Mouse (Mus musculus) liver, embryonic 12.5 days (tissue): ENCODE results near the gene Cemip2. TPM values are rescaled to one million over a fixed set of nuclear protein-coding genes. Genes with fewer than 3 reads are reported as not detected.
"Not testable (repeated sequence)": the region's sequence is repeated elsewhere in the genome, so short reads cannot be mapped to it uniquely, and the experiment has no call there.

Experiments used
- ATAC-seq: fragments of 200-750 bp; cut with Nextera tagmentation; 2 replicates; pipeline ENCODE4 v1.8.0; 2017; ENCODE audit warnings: moderate number of reproducible peaks, mild to moderate bottlenecking, moderate library complexity
- H3K27ac ChIP-seq: fragments of 300-500 bp; sonication (generic); 2 replicates; pipeline ENCODE4 v1.5.1; 2016; ENCODE audit warnings: mild to moderate bottlenecking
- H3K27me3 ChIP-seq: fragments of 300-500 bp; sonication (generic); replicated peaks from 2 replicates; pipeline ENCODE4 v1.6.1; 2016; ENCODE audit warnings: mild to moderate bottlenecking, moderate library complexity
- H3K36me3 ChIP-seq: fragments of 300-500 bp; sonication (generic); 2 replicates; pipeline ENCODE4 v1.6.1; 2016; ENCODE audit warnings: mild to moderate bottlenecking, moderate library complexity
- H3K4me1 ChIP-seq: fragments of 300-500 bp; sonication (generic); 2 replicates; pipeline ENCODE4 v1.6.1; 2016
- H3K4me2 ChIP-seq: fragments of 300-500 bp; sonication (generic); 2 replicates; pipeline ENCODE4 v1.6.1; 2016; ENCODE audit warnings: mild to moderate bottlenecking, moderate library complexity
- H3K4me3 ChIP-seq: fragments of 300-500 bp; sonication (generic); 2 replicates; pipeline ENCODE4 v1.5.1; 2016; ENCODE audit warnings: mild to moderate bottlenecking, moderate library complexity
- H3K9ac ChIP-seq: fragments of 300-500 bp; sonication (generic); 2 replicates; pipeline ENCODE4 v1.6.1; 2016; ENCODE audit warnings: mild to moderate bottlenecking, moderate library complexity
- H3K9me3 ChIP-seq: fragments of 300-500 bp; sonication (generic); replicated peaks from 2 replicates; pipeline ENCODE4 v1.6.1; 2016; ENCODE audit warnings: mild to moderate bottlenecking, moderate library complexity
- WGBS: fragments of 180-500 bp; shearing (Covaris S2); methylation state at CpG from one replicate; pipeline ENCODE4 v1.1.7; 2016; ENCODE audit not compliant: insufficient replicate concordance; 5-methylcytosine and 5-hydroxymethylcytosine counted together
- polyA plus RNA-seq: library from polyadenylated mRNA; unstranded; fragments of >200 nt; fragmentation: Nextera tagmentation; extraction: Ambion mirVana; gene quantifications from 2 replicates; pipeline ENCODE4 v1.2.1, GENCODE M21; 2016

Gene Cemip2
- polyA plus RNA-seq, 1 experiment from 2014 or later: 13.7 TPM

GRCm38 (mm10) chr19:21860894-21861293 is 82.8 kb downstream of the Cemip2 start:
- Histone ChIP-seq H3K4me2 (no peak overlapping the region), H3K27ac (no peak overlapping the region), H3K9me3 (no peaks in the 10 kb centered on the region), H3K9ac (no peak overlapping the region), H3K27me3 (no peaks in the 10 kb centered on the region), H3K4me1 (peaks cover 8% of the 10 kb centered on the region; the same call in 1 of the 2 replicates), H3K4me3 (no peak overlapping the region), H3K36me3 (peaks cover 8% of the 10 kb centered on the region; the same call in 1 of the 2 replicates)
- no peak for ATAC-seq
- 71% methylated on average over 6 of the region's 6 CpGs for WGBS

DNA sequence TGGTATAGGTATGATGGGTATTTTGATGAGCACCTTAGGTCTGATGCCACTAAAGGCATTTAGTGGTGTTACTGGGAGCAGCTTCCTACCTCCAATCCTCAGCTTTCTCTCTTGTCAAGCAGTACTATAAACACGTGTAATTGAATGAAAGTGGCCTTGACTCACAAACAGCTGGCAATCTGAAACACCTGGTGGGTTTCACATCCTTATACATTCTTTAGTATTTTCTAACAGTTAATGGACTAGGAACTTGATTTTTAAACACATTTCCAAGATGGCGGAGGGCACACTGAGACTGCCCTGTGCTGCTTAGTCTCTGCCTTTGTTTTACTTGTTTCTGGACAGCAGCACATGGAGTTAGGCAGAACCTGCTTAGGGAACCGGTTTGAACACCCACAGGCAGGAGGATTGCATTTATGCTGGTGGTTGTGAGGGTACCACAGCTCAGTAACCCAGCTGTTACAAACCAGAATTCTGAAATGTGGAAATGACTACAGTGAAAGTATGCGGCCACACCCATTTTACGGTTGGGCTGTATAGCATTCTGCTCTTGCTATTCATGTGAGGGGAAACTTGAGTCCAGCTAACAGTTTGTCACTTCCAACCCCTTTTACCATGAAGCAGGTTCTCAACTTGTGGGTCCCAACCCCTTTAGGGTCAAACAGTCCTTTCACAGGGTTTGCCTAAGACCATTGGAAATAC is 84.3 kb downstream of the Cemip2 start:
- H3K9ac ChIP-seq: no peak overlapping the region
- H3K27me3 ChIP-seq: no peaks in the 10 kb centered on the region
- H3K4me3 ChIP-seq: no peak overlapping the region
- H3K4me1 ChIP-seq: peaks cover 10% of the 10 kb centered on the region; the same call in 1 of the 2 replicates
- no peaks in the 10 kb centered on the region for H3K9me3 ChIP-seq
- ATAC-seq: no peak
- no peak overlapping the region for H3K4me2 ChIP-seq
- WGBS: 74% methylated on average over 5 of the region's 5 CpGs
- no peaks in the 10 kb centered on the region for H3K36me3 ChIP-seq
- H3K27ac ChIP-seq: no peak overlapping the region

GRCm38 (mm10) chr19:21862991-21863931 is 85.1 kb downstream of the Cemip2 start:
- ATAC-seq: no peak
- 69% methylated on average over 9 of the region's 9 CpGs for WGBS
- peaks cover 10% of the 10 kb centered on the region; the same call in 1 of the 2 replicates for H3K4me1 ChIP-seq

DNA sequence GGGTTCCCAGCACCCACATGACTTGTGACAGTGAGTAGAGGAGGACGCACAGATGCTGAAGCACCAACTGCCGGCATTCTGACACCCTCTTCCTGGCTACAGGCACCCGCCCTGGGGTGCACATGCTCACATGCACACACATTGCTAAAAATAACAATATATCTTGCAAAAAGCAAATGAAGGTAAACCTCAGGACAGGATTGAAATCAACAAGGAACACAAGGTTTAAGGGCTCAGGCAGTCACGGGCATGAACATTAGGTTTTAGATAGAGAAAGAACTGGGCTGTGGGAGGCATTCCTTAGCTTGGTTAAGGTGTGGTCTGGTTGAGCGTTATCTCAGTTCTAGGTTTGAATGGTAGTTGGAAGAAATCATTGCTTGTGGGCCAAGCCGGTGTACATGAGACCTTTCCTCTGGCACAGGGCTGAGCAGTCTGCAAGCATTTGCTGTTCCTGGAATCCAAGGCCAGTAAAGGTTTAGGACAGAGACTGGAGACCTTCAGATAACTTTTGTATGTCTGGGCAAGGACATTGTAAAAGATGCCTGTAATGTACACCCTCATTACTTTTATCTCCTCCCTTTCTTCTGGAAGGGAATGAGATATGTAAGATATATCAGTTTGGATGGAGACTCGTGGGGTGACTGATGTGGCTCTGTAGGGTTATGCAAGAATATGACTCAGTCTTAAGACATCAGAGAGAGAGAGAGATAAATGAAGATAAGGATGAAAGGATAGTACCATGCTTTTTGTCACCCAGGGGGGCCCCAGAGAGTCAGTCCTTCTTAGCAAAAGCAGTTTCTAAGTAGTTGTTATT is 87.3 kb downstream of the Cemip2 start:
- 46% methylated on average over 7 of the region's 7 CpGs for WGBS
- no peak overlapping the region for H3K27ac ChIP-seq

More at GRCm38 (mm10) chr19:21862991-21863931, 85.1 kb downstream of the Cemip2 start:
- Histone ChIP-seq H3K9ac (no peak overlapping the region), H3K4me3 (no peak overlapping the region), H3K4me2 (no peak overlapping the region), H3K27me3 (no peaks in the 10 kb centered on the region), H3K36me3 (no peaks in the 10 kb centered on the region), H3K9me3 (no peaks in the 10 kb centered on the region), H3K27ac (no peak overlapping the region)

GRCm38 (mm10) chr19:21866094-21866493 is 88.0 kb downstream of the Cemip2 start:
- Histone ChIP-seq H3K9me3 (no peaks in the 10 kb centered on the region), H3K9ac (no peak overlapping the region), H3K27ac (no peak overlapping the region), H3K36me3 (no peaks in the 10 kb centered on the region), H3K4me3 (no peak overlapping the region), H3K4me1 (peaks cover 10% of the 10 kb centered on the region; the same call in 1 of the 2 replicates), H3K4me2 (no peak overlapping the region), H3K27me3 (no peaks in the 10 kb centered on the region)
- no peak for ATAC-seq

More for the DNA sequence above, 87.3 kb downstream of the Cemip2 start:
- no peaks in the 10 kb centered on the region for H3K9me3 ChIP-seq
- H3K36me3 ChIP-seq: no peaks in the 10 kb centered on the region
- no peak for ATAC-seq
- no peak overlapping the region for H3K4me2 ChIP-seq
- no peaks in the 10 kb centered on the region for H3K27me3 ChIP-seq
- 0 out of 2 replicates have a peak overlapping the region, but pooled peaks have one; percentile 22 for H3K9ac ChIP-seq
- peaks cover 10% of the 10 kb centered on the region; the same call in 1 of the 2 replicates for H3K4me1 ChIP-seq
- H3K4me3 ChIP-seq: no peak overlapping the region

GRCm38 (mm10) chr19:21866756-21867155 is 88.6 kb downstream of the Cemip2 start:
- H3K4me3 ChIP-seq, H3K36me3 ChIP-seq, ATAC-seq, H3K9ac ChIP-seq, H3K9me3 ChIP-seq, H3K27ac ChIP-seq, H3K27me3 ChIP-seq, H3K4me2 ChIP-seq: not testable (repeated sequence)
- peaks cover 10% of the 10 kb centered on the region; the same call in 1 of the 2 replicates for H3K4me1 ChIP-seq
- WGBS: 72% methylated on average over 4 of the region's 4 CpGs

DNA sequence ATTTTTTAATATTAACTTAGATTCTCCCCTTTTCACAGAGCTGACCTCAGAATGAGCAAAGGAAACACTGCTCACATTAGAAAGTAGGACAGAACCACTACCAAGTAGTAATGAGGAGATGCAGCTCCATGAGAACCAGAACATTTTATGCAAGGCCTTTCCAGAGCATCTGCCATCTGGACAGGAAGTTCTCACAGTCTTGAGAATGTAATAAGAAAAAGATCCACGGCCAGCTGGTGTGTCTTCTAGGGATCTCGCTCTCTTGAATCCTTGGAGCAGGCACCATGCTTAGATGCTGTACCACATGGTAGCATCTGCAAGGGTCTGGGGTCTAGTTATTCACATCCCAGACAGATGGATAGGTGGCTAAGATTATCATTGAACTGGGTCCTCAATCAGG is 90.3 kb downstream of the Cemip2 start:
- WGBS: 56% methylated on average over 2 of the region's 2 CpGs
- H3K4me3 ChIP-seq: no peak overlapping the region
- H3K9me3 ChIP-seq: no peaks in the 10 kb centered on the region
- no peaks in the 10 kb centered on the region for H3K36me3 ChIP-seq
- no peak overlapping the region for H3K4me2 ChIP-seq
- no peak overlapping the region for H3K27ac ChIP-seq
- no peaks in the 10 kb centered on the region for H3K27me3 ChIP-seq
- peaks cover 10% of the 10 kb centered on the region; the same call in 1 of the 2 replicates for H3K4me1 ChIP-seq
- H3K9ac ChIP-seq: no peak overlapping the region
- ATAC-seq: no peak

DNA sequence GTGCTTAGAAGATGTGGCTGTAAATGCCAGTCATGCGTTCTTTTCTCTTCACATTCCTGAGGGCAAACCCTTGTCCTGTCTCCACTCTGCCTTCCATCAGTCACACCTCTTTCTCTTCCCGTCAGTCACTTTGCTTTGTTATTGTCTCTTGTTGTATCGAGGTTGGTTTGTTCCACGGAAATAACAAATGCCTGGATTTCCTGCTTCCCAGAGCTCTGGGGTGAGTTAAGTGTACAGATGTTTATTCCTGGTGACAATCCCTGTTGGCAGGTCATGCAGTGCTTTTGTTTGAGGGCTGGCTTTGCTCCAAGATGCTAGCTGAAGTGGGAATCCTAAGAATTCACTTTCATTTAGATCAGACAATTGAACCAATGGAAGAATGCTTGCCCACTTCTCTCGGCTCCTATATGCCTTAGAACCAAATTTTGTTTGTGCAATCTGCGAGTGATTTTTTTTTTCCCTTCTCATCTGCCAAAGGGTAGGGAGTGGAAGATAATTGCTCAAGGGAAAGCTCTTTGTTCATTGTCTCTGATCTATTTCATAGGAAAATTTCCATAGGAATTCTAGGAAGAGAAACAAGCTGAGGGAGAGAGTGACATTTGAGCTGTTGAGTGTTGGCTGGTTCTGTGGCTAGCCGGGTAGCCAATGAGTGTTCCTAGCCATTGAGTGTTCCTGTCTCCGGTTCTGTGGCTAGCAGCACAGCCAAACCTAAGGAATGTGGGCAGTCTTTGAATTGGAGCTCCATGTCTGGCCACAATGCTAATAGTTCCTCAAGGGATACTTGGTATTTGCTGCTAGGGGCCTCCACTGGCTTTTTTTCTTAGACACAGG is 104.2 kb downstream of the Cemip2 start:
- H3K4me1 ChIP-seq: no peaks in the 10 kb centered on the region
- no peaks in the 10 kb centered on the region for H3K27me3 ChIP-seq
- H3K36me3 ChIP-seq: no peaks in the 10 kb centered on the region
- 39% methylated on average over 8 of the region's 8 CpGs for WGBS
- no peak overlapping the region for H3K9ac ChIP-seq
- H3K27ac ChIP-seq: 0 out of 2 replicates have a peak overlapping the region, but pooled peaks have one; percentile 14
- no peak overlapping the region for H3K4me3 ChIP-seq
- no peak for ATAC-seq
- no peaks in the 10 kb centered on the region for H3K9me3 ChIP-seq
- H3K4me2 ChIP-seq: no peak overlapping the region

DNA sequence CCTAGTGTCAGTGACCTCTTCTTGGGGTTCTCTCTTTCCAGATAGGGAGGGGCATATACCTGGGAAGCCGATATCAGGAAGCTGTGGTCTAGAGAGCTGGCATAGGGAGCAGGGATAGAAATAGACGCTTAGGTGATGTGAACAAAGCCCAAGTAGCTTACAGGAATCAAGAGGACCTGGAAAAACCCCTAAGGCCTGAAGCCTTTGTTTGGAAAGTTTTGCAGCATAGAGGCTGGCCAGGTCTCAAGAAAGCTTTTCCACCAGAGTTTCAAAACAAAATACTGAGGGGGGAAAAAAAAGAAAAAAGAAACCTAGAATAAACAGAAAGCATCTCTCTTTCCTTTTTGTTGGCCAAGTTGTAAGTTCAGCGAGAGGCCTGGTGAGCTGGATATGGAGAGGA is 104.9 kb downstream of the Cemip2 start:
- H3K27ac ChIP-seq: no peak overlapping the region
- H3K4me1 ChIP-seq: no peaks in the 10 kb centered on the region
- H3K9ac ChIP-seq: no peak overlapping the region
- ATAC-seq: no peak
- no peaks in the 10 kb centered on the region for H3K9me3 ChIP-seq
- WGBS: 60% methylated on average over 3 of the region's 3 CpGs
- no peak overlapping the region for H3K4me2 ChIP-seq
- H3K4me3 ChIP-seq: no peak overlapping the region
- no peaks in the 10 kb centered on the region for H3K27me3 ChIP-seq
- H3K36me3 ChIP-seq: no peaks in the 10 kb centered on the region

- Histone ChIP-seq H3K27me3 (no peaks in the 10 kb centered on the region), H3K4me2 (no peak overlapping the region), H3K36me3 (no peaks in the 10 kb centered on the region), H3K9me3 (no peaks in the 10 kb centered on the region), H3K9ac (no peak overlapping the region), H3K4me1 (no peaks in the 10 kb centered on the region), H3K27ac (no peak overlapping the region), H3K4me3 (no peak overlapping the region)
- 45% methylated on average over 2 of the region's 2 CpGs for WGBS
- ATAC-seq: no peak
These were observed 105.8 kb downstream of the Cemip2 start for GRCm38 (mm10) chr19:21883922-21884321.

- Histone ChIP-seq H3K4me3 (no peak overlapping the region), H3K27me3 (no peaks in the 10 kb centered on the region), H3K9ac (no peak overlapping the region), H3K27ac (no peak overlapping the region), H3K4me2 (no peak overlapping the region), H3K4me1 (no peaks in the 10 kb centered on the region), H3K36me3 (no peaks in the 10 kb centered on the region), H3K9me3 (no peaks in the 10 kb centered on the region)
- WGBS: 78% methylated on average over 4 of the region's 4 CpGs
- no peak for ATAC-seq
These were observed 106.2 kb downstream of the Cemip2 start for GRCm38 (mm10) chr19:21884385-21884784.
